In the genomic region with DNA sequence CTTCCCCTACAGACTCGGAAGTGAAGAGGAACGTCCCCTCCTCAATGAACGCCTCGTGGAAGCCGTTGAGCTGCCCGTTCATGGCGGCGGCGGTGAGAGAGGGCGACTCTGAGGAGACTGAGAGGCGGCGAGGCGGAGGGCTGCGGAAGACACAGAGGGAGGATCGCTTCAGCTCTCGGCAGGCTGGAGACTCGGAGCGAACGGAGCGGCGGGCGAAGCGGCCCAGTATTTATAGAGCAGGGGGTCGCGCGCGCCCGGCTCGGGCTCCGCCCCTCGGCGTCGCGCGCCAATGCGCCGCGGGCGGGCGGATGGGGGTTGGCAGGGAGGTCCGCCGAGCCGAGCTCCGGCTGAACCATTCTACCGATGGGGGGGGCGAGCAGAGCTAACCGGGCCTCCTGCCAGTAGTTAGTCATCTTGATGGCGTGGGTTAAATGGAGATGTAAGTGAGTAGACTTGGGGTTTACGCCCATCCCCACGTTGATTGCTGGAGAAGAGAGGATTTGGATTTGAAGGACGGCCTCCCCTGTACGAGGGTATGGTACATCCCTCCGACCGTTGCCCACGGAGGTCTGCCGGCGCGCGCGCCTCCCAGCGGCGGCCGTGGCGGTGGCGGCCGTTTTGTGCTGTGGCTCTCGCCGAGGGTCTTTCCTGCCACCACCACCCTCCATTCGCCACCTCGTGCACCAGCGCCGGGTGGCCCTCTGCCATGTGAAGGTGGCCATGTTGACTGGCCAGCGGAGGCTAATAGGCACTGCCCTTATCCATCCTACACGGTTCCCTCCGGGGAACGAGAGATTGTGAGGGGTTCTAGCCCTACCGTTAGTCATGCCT, we compare ENCODE assay signal across 8 mouse cellular contexts. TPM values are rescaled to one million over a fixed set of nuclear protein-coding genes. Genes with fewer than 3 reads are reported as not detected.
DNase-seq lines count a peak whose midpoint lies in the region; ATAC-seq and TF ChIP-seq lines count a peak whose summit lies in the region.

A gene (minus strand): TSS at position 204 of the 831 bp plus-strand sequence.

- no peaks in the 10 kb centered on the region for H3K9me3 ChIP-seq in G1E (replicated peaks)
- H3K9me3 ChIP-seq in forebrain, embryonic 16.5 days (ENCODE audit: control insufficient read depth, low read length): no peaks in the 10 kb centered on the region
- no peaks in the 10 kb centered on the region for H3K9me3 ChIP-seq in lung, embryonic 15.5 days

- under 1% methylated on average over 77 of the region's 77 CpGs for WGBS in forebrain, embryonic 16.5 days
- 0% methylated on average over 75 of the region's 77 CpGs for WGBS in lung, embryonic 15.5 days

- peaks cover 40% of the 10 kb centered on the region for H3K36me3 ChIP-seq in G1E (replicated peaks)
- peaks cover 24% of the 10 kb centered on the region for H3K36me3 ChIP-seq in forebrain, embryonic 16.5 days (ENCODE audit: control insufficient read depth, insufficient read depth)
- H3K36me3 ChIP-seq in lung, embryonic 15.5 days: peaks cover 33% of the 10 kb centered on the region

- ATAC-seq in G1E (ENCODE audit: extremely low read depth, insufficient number of reproducible peaks, low FRiP score, poor library complexity, severe bottlenecking): peak; percentile 56
- ATAC-seq in forebrain, embryonic 16.5 days: peak; percentile 94
- ATAC-seq in lung, embryonic 15.5 days (ENCODE audit: borderline replicate concordance, extremely low read depth, low FRiP score, low TSS enrichment): peak; percentile 91

- H3K4me2 ChIP-seq in forebrain, embryonic 16.5 days (ENCODE audit: low read length): peak within 1 kb of the TSS; percentile 89
- peak within 1 kb of the TSS; percentile 78 for H3K4me2 ChIP-seq in lung, embryonic 15.5 days

- H3K27ac ChIP-seq in forebrain, embryonic 16.5 days (ENCODE audit: low read length): peak within 1 kb of the TSS; percentile 98
- H3K27ac ChIP-seq in lung, embryonic 15.5 days: peak within 1 kb of the TSS; percentile 99

- peak within 1 kb of the TSS; percentile 99 for H3K4me3 ChIP-seq in G1E (ENCODE audit: low read depth, low read length)
- peak within 1 kb of the TSS; percentile 98 for H3K4me3 ChIP-seq in forebrain, embryonic 16.5 days (replicated peaks; ENCODE audit: low read length)
- peak within 1 kb of the TSS; percentile 95 for H3K4me3 ChIP-seq in lung, embryonic 15.5 days

- intact Hi-C loops in heart, postnatal 36 days (cut with DNase I): loop anchor here (1.0 to 2.0 kb wide), 2 partner anchors 73 to 95 kb away; no protein-coding TSS in a partner anchor

- DNase-seq in G1E (ENCODE audit: low spot score): peak; percentile 96
- peak; percentile 85 to 97 for DNase-seq in cerebellum, adult 18-20 months
- DNase-seq in heart, postnatal 36 days: peak; percentile 94 to 98
- DNase-seq in layer of hippocampus, adult 8-10 months (ENCODE audit: low spot score in 2 of 2): peak; percentile 95 to 96
- DNase-seq in ovary, adult 18-20 months (ENCODE audit: low spot score): peak; percentile 88
- DNase-seq in thymus, postnatal 0 days (ENCODE audit: low spot score): peak; percentile 95

- peaks cover 39% of the 10 kb centered on the region for H3K4me1 ChIP-seq in G1E (ENCODE audit: insufficient read depth, low read depth, low read length)
- H3K4me1 ChIP-seq in forebrain, embryonic 16.5 days (replicated peaks; ENCODE audit: control insufficient read depth, insufficient read depth, low read length): peaks cover 36% of the 10 kb centered on the region
- peaks cover 21% of the 10 kb centered on the region; the same call in 1 of the 2 replicates for H3K4me1 ChIP-seq in lung, embryonic 15.5 days

- 0 out of 2 replicates have a peak, but pooled peaks have one; percentile 11 for TF ChIP-seq CTCF in G1E (IDR thresholded peaks at IDR 0.05; ENCODE audit: low read depth, low read length)

- H3K27me3 ChIP-seq in G1E (ENCODE audit: insufficient read depth, low read length): no peaks in the 10 kb centered on the region
- H3K27me3 ChIP-seq in forebrain, embryonic 16.5 days (replicated peaks; ENCODE audit: control insufficient read depth, insufficient read depth, low read length): no peaks in the 10 kb centered on the region
- H3K27me3 ChIP-seq in lung, embryonic 15.5 days: no peaks in the 10 kb centered on the region

- H3K9ac ChIP-seq in forebrain, embryonic 16.5 days (replicated peaks; ENCODE audit: low read depth, low read length): peak within 1 kb of the TSS; percentile 99
- peak within 1 kb of the TSS; percentile 100 for H3K9ac ChIP-seq in lung, embryonic 15.5 days

RNA-seq across cellular contexts. Expression of the gene that starts here (rescaled TPM):
- 355 and 414 TPM in 2 replicates for total RNA-seq in G1E (2014; fragmentation: Nextera tagmentation)
- 275 and 294 TPM in 2 replicates for total RNA-seq in G1E (2017)
- 24.9 and 34.2 TPM in 2 replicates for polyA plus RNA-seq in G1E (2012)
- polyA plus RNA-seq in forebrain, embryonic 16.5 days (2015; fragmentation: Nextera tagmentation; extraction: Ambion mirVana): 399 TPM in 2 replicates
- 100 to 1,000 TPM in 1 of 2 experiments, 10 to 100 TPM in 1; 81.3 to 164 TPM for total RNA-seq in heart, postnatal 36 days (2021)
- 100 to 1,000 TPM; 176 to 184 (median 179) TPM for total RNA-seq in layer of hippocampus, adult 8-10 months (2022)
- polyA plus RNA-seq in lung, embryonic 15.5 days (2015; fragmentation: Nextera tagmentation; extraction: Ambion mirVana): 333 and 355 TPM in 2 replicates
- 356 and 359 TPM in 2 replicates for polyA plus RNA-seq in thymus, postnatal 0 days (2015; fragmentation: Nextera tagmentation; extraction: Ambion mirVana)

Comparison
In these comparisons a context has a peak if more than half of its experiments do, and no peak if none do; other contexts are left out.
1. Peak in every context shown above with its lines: DNase-seq, ATAC-seq, H3K4me3 ChIP-seq and H3K27ac ChIP-seq.